Mouse (Mus musculus): Measurements from ENCODE around the gene Nrg4.
"Not testable (repeated sequence)": the region's sequence is repeated elsewhere in the genome, so short reads cannot be mapped to it uniquely, and the experiment has no call there.

Nrg4 gene

DNA sequence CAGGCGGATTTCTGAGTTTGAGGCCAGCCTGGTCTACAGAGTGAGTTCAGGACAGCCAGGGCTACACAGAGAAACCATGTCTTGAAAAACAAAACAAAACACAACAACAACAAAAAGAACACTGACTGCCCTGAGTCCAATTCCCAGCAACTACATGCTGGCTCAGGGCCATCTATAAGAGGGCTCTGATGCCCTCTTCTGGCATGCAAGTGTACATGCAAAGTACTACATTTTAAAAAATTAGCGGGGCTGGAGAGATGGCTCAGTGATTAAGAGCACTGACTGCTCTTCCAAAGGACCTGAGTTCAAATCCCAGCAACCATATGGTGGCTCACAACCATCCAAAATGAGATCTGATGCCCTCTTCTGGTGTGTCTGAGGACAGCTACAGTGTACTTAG, 74.5 kb downstream of the Nrg4 start:
- DNase-seq (ENCODE audit: low read depth, low spot score) = peak; percentile 68

DNA sequence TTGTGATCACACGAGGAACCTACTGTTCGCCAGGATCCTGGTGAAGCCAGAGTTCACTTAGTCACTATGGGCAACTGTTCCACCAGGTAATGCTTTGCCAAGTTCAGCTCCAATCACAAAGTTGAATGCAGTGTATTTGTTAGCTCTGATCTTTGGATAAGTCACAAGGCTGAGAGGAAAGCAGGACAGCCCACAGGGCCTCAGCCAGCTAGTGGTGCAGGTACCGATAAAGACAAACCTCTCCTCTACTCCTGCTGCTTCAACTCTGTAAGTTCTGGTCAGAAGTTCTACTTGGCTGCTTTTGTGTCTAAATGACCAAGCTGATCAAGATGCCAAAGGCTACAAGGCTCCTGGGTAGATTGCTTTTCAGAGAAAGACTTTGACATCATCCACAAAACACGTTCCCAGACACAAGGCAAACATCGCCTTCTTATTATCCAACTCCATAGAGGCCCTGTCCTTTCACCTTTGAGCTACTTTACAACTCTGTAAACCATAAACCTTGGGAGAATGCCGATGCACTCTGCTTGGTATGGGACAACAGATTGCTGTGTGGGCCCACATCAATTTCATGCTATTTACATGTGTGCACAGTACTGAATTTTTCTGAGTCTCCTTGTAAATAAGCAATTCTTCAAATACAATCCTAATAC, 75.9 kb downstream of the Nrg4 start:
- DNase-seq (ENCODE audit: low read depth, low spot score) = no peak

DNA sequence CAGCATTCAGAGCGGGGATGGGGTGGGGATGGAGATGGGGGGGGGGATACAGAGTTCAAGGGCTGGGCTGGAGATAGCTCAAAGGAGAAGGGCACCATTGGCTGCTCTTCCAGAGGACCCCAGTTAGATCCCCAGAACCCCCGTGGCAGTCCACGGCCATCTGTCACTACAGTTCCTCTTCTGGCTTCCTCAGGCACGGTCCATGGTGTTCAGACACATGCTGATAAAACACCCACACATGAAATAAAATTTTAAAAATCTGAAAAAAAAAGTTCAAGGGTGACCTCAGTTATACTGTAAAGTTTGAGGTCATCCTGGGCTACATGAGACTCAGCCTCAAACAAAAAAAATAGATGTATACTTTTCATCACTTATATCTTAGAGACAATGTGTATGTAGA, 78.2 kb downstream of the Nrg4 start:
- DNase-seq (ENCODE audit: low read depth, low spot score) = no peak

DNA sequence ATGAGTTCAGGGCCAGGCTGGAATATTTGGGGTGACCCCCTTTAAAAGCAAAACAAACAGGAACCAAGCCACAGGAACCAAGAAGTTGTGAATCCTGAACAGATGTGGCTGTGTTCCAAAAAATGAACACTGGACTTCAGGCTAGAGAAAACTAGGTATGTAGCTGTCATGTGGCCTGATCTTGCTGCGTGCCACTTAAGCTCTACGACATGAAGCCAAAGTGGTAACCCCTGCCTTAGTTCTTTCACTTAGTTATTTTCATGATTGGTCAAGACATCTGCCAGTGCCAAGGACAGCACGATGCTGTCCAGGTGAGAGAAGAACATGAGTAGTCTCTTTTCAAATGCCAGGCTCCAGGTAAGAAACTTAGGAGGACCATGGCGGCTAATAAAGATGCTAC, 79.7 kb downstream of the Nrg4 start:
- no peak for DNase-seq (ENCODE audit: low read depth, low spot score)

DNA sequence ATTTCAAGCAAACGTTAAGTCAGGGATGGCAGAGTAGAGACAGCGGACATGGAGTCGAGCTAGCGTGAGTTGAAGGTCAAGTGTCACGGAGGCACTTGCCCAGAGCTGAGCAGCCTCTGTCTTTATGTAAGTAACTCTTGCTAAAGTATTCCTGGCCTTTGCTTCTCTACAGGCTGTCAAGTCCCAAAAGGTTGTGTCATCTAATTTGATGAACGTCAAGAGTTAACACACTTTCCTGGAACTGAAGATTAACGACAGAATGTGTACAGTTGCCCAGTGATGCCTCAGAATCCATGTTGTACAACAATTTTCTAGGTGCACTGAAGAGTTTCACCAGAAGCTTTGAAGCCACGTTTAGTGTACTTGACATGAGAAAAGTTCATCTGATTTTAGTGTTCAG, 80.2 kb downstream of the Nrg4 start:
- DNase-seq (ENCODE audit: low read depth, low spot score) = no peak

DNA sequence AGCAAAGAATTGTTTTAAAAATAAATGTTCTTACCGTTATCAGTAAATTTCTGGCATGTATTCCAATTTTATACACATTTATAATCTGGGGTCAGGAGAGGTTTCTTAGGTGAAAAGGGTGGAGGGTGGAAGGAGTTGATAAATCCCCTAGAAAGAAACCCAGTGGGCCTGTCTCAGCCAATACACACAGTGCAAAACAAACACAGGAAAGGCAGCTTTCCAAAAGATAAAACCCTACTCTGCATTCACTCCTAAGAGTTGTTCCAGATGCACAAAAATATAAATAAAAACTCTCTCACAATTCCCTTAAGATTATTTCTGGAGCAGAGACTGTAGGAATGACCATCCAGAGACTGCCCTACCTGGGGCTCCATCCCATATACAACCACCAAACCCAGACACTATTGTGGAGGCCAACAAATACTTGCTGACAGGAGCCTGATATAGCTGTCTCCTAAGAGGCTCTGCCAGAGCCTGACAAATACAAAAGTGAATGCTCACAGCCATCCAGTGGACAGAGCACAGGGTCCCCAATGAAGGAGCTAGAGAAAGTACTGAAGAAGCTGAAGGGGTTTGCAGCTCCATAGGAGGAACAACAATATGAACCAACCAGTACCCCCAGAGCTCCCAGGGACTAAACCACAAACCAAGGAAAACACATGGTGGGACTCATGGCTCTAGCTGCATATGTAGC, 81.4 kb downstream of the Nrg4 start:
- DNase-seq (ENCODE audit: low read depth, low spot score) = not testable (repeated sequence)

DNA sequence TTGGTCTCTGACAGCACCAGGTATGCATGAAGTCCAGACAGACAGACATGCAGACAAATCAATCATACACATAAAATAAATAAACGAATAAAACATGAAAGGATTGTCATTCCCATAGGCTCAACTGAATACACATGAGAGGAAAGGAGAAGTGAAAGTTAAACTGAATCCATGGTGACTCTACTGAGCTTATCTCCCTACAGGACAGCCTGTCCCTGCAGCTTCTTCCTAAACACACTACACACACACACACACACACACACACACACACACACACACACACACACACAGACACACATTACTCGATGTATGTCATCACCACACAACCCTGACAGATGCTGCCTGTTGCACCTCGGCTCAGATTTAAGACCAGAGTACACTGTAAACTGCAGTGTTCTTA, 82.6 kb downstream of the Nrg4 start:
- DNase-seq (ENCODE audit: low read depth, low spot score) = no peak

DNA sequence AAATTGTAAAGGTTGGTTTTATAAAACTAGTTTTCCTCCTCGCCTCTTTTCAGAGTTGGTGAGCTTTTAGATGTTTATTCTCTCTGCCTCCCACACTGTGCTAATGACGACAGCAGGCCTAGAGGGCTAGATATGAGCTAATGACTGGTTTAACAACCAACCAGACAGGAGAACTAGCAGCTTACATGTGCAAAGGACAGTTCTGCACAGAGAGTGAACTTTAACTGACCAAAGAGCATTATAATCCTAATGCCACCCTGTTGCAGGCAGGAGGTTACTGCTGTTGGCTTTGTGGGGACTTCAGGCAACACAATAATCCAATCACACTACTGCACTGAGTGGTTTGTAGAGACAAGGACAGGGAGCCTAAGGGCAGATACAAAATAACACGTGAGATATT, 83.4 kb downstream of the Nrg4 start:
- DNase-seq (ENCODE audit: low read depth, low spot score) = no peak

DNA sequence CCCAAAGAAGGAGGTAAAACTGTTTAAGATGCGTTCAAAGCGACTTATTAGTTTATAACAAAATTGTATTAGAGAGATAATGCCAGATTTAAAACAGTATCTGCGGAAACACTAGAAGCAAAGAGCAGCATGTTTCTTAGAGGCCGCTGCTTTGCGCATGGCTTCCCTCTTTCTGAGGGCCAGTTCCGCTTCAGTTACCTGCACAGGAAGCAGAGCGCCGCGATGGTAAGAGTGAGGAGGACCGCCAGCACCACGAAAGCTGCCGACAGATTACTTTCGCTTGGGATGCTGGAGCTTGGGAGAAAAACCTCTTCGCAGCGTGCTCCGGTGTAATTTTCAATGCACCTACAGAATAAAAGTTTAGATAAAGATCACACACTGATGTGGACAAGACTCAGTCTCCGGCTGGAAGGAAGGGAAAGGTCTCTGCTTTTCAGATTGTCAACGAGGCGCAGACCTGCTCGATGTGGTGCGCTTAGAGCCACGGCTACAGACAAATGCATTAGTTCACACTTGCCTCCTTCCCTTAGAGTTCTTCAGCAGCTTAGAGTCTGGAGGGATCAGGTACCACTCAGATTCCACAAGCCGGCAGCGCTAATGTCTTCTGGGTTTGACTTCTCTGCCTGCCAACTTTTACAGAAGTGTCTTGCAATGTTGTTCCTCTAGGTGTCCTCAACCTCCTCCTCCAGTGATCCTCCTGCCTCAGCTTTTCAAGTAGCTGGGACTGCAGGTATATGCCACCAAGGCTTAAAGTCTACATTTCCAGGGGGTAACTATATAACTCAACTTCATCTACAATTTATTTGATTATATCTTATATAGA, 84.6 kb downstream of the Nrg4 start:
- DNase-seq (ENCODE audit: low read depth, low spot score) = peak; percentile 77

DNA sequence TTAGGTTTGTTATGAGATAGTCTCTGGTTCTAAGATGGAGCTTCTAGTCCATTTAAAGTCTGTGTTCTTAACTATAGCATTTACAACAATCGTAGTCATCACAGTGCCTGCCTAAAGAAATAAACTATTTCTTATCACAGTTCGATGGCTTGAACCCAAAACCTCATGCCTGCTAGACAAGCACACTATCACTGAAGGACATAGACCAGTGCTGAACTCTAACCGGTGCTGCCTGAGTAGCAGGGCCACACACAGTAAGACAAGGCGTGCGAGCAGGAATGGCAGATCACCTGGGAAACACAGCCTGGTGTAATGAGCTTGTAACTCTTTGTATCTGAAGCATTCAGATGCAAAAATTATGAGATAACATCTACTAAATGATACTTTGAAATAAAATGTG, 85.8 kb downstream of the Nrg4 start:
- DNase-seq (ENCODE audit: low read depth, low spot score) = no peak

DNA sequence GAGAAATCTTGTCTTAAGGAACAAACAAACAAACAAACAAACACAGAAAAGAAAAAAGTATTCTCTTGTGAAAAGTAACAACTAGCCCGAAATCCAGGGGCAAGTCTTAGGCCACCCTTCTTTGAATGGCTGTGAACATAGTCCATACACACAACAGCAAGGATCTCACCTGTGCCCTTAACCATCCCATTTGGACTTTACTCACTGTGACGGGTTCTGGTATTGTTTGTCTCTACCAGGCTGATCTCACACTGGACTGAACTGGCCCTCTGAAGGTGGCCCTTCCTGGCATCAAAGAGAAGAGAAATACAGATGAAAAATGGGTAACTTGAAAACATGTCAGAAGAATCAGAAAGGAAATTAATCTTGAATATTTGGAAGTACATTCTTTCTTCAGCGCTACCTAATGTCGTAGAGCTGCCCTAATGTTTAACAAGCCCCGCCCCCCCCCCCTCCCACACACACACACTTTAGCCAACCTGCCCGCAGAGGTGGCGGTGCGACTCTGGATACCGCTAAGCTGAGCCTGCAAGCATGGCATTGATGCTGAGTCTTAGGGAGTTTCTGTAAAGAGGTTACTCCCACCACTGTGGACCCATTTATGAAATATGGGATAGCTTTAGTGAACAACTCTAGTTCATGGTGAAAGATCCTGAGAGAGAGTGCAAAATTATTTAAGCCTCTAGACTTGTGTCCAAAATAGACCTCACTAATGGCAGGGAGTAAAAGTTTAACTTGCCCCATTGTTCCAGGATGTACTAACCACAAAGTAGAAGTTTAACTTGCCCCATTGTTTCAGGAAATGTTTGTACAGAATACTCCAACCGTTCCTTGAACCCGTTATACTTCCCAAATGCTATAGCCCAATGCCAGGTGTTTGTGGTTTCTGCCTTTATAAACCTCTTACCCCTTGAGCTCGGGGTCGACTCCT, 90.1 kb downstream of the Nrg4 start:
- DNase-seq (ENCODE audit: low read depth, low spot score) = peak; percentile 24

DNA sequence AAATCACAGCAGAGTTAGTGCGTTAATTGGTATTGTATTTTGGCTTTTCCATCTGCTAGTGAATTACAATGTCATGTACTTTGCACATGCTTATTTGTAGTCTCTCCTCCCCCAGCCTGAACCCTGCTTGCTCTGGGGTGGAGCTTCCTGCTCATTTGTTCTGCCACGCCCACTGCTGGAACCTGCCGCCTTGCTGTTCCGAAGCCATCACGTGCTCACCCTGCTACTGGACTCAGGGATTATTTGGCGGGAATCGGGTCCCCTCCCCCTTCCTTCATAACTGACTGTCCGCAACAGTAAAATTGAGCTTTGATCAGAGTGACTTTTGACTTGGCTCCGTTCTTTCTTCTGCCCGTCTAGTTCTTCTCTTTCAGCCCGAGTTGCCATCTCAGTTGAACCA, 93.6 kb downstream of the Nrg4 start:
- peak; percentile 87 for DNase-seq (ENCODE audit: low read depth, low spot score)

DNA sequence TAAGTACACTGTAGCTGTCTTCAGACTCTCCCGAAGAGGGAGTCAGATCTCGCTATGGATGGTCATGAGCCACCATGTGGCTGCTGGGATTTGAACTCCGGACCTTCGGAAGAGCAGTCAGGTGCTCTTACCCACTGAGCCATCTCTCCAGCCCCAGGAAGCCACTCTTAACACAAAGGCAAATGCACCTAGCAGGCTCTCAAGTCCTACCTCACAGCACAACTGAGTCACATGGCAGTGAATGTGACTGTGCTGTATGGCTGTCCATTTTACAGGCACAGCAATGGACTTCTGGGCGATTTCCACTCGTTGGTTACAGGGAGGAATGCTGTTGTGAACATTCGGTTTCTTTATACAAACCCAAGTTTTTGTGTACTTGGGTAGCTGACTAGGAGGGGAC, 94.1 kb downstream of the Nrg4 start:
- DNase-seq (ENCODE audit: low read depth, low spot score) = peak; percentile 77

DNA sequence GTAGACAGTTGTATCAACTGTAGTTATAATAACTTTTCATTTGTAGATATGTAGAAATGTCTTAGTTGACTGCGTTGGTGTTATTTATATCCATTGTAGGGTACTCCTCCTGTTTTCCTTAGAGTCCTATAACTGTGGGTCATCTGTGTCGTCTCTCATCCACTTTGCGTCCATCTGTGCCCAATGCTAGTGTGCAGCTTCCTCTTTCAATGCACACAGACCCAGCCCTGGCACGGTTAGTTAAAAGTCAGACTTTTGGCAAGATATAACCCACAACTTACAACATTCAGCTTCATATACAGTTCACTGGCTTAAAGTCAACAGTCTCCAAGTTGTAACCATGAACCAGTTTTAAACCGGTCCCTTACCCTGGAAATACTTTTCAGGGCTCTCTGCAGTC, 94.5 kb downstream of the Nrg4 start:
- DNase-seq (ENCODE audit: low read depth, low spot score) = no peak

DNA sequence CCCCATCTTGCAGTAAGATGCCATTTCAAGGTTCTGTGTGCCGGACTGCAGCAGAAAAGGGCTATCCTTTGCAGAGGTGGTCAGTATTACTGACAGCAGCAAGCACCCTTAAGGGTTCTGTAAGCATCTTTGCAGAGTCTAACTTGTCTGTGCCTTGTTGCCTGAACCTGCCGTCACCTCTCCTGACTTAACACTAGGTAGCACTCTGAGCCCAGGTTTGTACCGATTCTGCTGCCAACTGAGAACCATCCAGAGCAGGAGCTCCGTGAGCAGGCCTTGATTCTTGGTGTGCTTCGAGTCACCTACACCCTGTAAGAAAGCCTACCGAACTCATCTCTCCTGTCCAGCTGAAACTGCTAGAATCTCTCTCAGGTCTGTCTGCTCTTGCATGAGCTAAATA, 95.1 kb downstream of the Nrg4 start:
- DNase-seq (ENCODE audit: low read depth, low spot score) = peak; percentile 43

DNA sequence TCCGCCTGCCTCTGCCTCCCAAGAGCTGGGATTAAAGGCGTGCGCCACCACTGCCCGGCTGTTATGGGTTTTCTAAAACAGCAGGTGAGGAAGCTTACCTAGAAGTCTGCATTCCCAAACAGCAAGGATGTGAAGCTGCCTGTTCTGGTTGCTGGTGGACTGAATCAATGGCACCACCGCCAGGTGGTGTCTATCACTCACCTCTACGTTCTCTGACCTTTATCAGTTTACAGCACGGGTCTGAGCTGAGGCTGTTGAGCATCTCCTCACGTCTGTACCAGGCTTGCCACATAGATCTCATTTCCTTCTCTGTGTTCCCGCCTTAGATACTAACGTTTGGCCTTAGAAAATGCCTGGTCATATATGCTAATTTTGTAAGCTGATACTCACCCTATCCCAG, 97.6 kb downstream of the Nrg4 start:
- DNase-seq (ENCODE audit: low read depth, low spot score) = peak; percentile 72

DNA sequence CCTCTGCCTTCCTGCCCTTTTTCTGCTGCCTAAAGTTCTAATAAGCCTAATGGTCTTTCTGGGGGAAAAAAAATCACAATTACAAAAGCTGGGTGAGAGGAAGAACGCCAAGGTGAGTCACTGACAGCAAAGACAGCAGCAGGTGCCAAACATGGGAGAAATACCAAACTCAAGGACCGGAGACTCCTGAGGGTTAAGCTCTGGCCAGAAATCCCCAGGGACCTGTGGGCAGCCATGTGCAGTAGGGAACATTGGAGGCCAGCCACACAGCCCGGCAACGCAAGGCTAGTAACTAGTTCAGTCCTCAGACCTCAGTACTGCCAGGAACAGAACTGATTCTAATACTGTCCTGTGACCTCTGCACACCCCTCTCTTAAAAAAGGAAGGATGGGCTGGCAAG, 98.5 kb downstream of the Nrg4 start:
- DNase-seq (ENCODE audit: low read depth, low spot score) = no peak

DNA sequence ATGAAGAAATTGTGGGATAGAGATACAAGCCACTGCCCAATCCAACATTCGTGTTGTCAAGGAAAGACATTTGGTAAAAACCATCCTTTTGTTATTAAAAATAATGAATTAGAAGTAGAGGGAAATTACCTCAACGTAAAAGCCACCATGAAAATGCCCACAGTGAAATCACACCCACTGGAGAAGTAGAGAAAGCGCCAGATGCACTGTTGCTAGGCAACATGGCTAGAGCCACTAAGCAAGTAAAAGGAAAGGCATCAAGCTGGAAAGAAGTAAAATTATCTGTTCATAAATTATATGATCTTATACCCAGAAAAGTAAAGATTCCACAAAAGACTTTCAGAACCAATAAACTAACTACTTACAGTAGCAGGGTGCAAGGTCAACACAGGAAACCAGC, 100.4 kb downstream of the Nrg4 start:
- DNase-seq (ENCODE audit: low read depth, low spot score) = peak; percentile 54

DNA sequence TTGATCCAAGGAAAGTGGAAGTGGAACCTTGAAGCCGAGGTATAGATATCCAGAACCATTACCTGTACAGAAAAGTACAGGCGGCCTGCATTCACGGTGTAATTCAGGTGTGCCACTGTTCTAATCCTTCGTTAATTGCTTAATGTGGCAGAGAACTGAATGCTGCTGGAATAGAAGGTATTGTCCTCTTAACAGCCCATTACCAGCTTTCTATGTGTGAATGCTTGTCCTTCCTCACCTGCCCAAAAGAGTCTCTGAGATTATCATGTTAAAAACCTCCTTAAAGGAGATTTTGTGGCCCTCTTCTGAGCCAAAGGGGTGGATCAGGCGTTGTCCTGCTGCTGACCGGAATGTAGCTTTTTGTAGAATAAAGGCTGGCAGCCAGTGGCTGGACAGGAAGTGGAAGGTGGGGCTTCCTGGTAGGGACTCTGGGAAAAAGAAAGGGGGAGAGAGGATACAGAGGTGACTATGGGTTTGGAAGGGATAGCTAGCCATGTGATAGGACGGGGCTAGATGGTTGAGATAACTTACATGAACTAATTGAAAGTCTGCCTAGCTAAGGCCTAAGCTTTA, 101.4 kb downstream of the Nrg4 start:
- peak; percentile 29 for DNase-seq (ENCODE audit: low read depth, low spot score)

DNA sequence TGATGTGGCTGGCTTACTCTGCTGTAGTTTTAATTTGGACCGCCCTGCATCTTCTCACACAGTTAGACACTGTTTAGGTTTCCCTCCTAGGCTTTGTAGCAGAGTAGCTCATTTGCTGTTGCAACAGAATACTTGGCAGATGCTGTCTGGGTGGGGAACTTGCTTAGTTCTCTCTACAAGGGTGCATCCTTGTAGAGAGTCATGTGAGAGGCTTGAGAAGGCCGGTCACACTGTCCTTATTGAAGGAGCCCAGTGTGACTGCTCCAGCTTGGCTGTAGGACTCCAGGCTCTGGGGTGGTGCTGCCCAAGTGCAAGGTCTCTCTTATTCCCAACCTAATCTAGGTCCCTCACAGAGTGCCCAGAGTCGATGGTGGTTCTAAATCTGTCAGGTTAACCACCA, 109.3 kb downstream of the Nrg4 start:
- peak; percentile 36 for DNase-seq (ENCODE audit: low read depth, low spot score)

DNA sequence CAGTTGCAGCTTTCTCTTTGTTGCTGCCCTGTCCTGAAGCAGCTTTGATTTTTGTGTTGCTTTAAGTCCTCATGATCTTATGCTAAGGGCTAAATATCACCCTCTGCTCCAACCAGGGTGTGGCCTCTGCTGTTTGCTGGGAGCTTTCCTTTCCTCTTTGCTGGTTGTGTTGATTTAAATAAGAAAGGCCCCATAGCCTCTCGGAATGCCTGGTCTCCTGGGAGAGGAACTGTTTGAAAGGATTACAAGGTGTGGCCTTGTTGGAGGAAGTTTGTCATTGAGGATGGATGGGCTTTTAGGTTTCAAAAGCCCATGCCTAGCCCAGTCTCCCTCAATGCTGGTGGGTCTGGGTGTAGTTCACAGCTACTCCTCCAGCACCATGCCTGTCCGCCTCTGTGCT, 110.6 kb downstream of the Nrg4 start:
- DNase-seq (ENCODE audit: low read depth, low spot score) = peak; percentile 100
